Mouse (Mus musculus) hindbrain, embryonic 10.5 days (tissue): ENCODE results near the gene Nrtn. TPM values are rescaled to one million over a fixed set of nuclear protein-coding genes. Genes with fewer than 3 reads are reported as not detected.

Source experiments
- DNase-seq: peaks from one replicate; pipeline ENCODE4 v3.0.0-alpha.2; 2017; ENCODE audit warnings: low spot score
- H3K27ac ChIP-seq: fragments of 300-500 bp; sonication (generic); 2 replicates; pipeline ENCODE4 v1.5.1; 2016; ENCODE audit warnings: mild to moderate bottlenecking, moderate library complexity
- H3K27me3 ChIP-seq: fragments of 300-500 bp; sonication (generic); 2 replicates; pipeline ENCODE4 v1.6.1; 2016; ENCODE audit warnings: mild to moderate bottlenecking; ENCODE audit not compliant: poor library complexity, insufficient read depth, severe bottlenecking
- H3K36me3 ChIP-seq: fragments of 300-500 bp; sonication (generic); 2 replicates; pipeline ENCODE4 v1.6.1; 2016; ENCODE audit warnings: mild to moderate bottlenecking, moderate library complexity
- H3K4me1 ChIP-seq: fragments of 300-500 bp; sonication (generic); replicated peaks from 2 replicates; pipeline ENCODE4 v1.6.1; 2016; ENCODE audit warnings: mild to moderate bottlenecking
- H3K4me3 ChIP-seq: fragments of 300-500 bp; sonication (generic); 2 replicates; pipeline ENCODE4 v1.5.1; 2016; ENCODE audit warnings: mild to moderate bottlenecking, moderate library complexity
- H3K9me3 ChIP-seq: fragments of 300-500 bp; sonication (generic); 2 replicates; pipeline ENCODE4 v1.6.1; 2016; ENCODE audit warnings: mild to moderate bottlenecking, moderate library complexity
- WGBS: fragments of 180-500 bp; shearing (Covaris S2); methylation state at CpG from one replicate; pipeline ENCODE4 v1.1.7; 2016; 5-methylcytosine and 5-hydroxymethylcytosine counted together
- polyA plus RNA-seq: library from polyadenylated mRNA; unstranded; fragments of >200 nt; fragmentation: Nextera tagmentation; extraction: Ambion mirVana; gene quantifications from 2 replicates; pipeline ENCODE4 v1.2.1, GENCODE M21; 2016

The Nrtn gene
- polyA plus RNA-seq, 1 experiment from 2014 or later: 5.1 TPM

GRCm38 (mm10) chr17:56758132-56758531 lies 802 bp upstream of the Nrtn start:
- H3K27me3 ChIP-seq: peaks cover 86% of the 10 kb centered on the region
- 0 out of 2 replicates have a peak overlapping the region, but pooled peaks have one; percentile 73 for H3K27ac ChIP-seq
- peaks cover 4% of the 10 kb centered on the region; the same call in 1 of the 2 replicates for H3K9me3 ChIP-seq
- peaks cover 70% of the 10 kb centered on the region for H3K4me1 ChIP-seq
- 7% methylated on average over 12 of the region's 12 CpGs for WGBS
- no peaks in the 10 kb centered on the region for H3K36me3 ChIP-seq
- H3K4me3 ChIP-seq: peak overlapping the region; percentile 61; the same call in 1 of the 2 replicates
- peak; percentile 61 for DNase-seq

GRCm38 (mm10) chr17:56756703-56757399 lies 479 bp downstream of the Nrtn start:
- Histone ChIP-seq H3K36me3 (no peaks in the 10 kb centered on the region), H3K4me3 (peak overlapping the region; percentile 61), H3K27me3 (peaks cover 99% of the 10 kb centered on the region), H3K4me1 (peaks cover 62% of the 10 kb centered on the region), H3K9me3 (peaks cover 4% of the 10 kb centered on the region; the same call in 1 of the 2 replicates), H3K27ac (peak overlapping the region; percentile 73)
- DNase-seq: no peak
- 1% methylated on average over 51 of the region's 51 CpGs for WGBS

GRCm38 (mm10) chr17:56754271-56755185 lies 2.8 kb downstream of the Nrtn start:
- Histone ChIP-seq H3K4me3 (peak overlapping the region; percentile 16; the same call in 1 of the 2 replicates), H3K4me1 (peaks cover 59% of the 10 kb centered on the region), H3K27ac (no peak overlapping the region), H3K27me3 (peaks cover 99% of the 10 kb centered on the region), H3K9me3 (peaks cover 4% of the 10 kb centered on the region; the same call in 1 of the 2 replicates), H3K36me3 (no peaks in the 10 kb centered on the region)
- DNase-seq: no peak
- 14% methylated on average over 36 of the region's 36 CpGs for WGBS

GRCm38 (mm10) chr17:56753452-56753851 lies 3.9 kb downstream of the Nrtn start:
- Histone ChIP-seq H3K4me3 (no peak overlapping the region), H3K27ac (no peak overlapping the region), H3K36me3 (no peaks in the 10 kb centered on the region), H3K27me3 (peaks cover 88% of the 10 kb centered on the region), H3K4me1 (peaks cover 52% of the 10 kb centered on the region), H3K9me3 (no peaks in the 10 kb centered on the region; the same call in 1 of the 2 replicates)
- 23% methylated on average over 15 of the region's 15 CpGs for WGBS
- no peak for DNase-seq

GRCm38 (mm10) chr17:56751404-56752072 lies 5.8 kb downstream of the Nrtn start:
- Histone ChIP-seq H3K27me3 (peaks cover 69% of the 10 kb centered on the region), H3K4me3 (peak overlapping the region; percentile 41), H3K27ac (peak overlapping the region; percentile 74), H3K9me3 (no peaks in the 10 kb centered on the region), H3K4me1 (peaks cover 33% of the 10 kb centered on the region), H3K36me3 (no peaks in the 10 kb centered on the region)
- peak; percentile 69 for DNase-seq
- 20% methylated on average over 71 of the region's 71 CpGs for WGBS

- DNase-seq: no peak
- Histone ChIP-seq H3K9me3 (no peaks in the 10 kb centered on the region), H3K4me1 (no peaks in the 10 kb centered on the region), H3K36me3 (no peaks in the 10 kb centered on the region), H3K27ac (no peak overlapping the region), H3K4me3 (no peak overlapping the region), H3K27me3 (peaks cover 6% of the 10 kb centered on the region; the same call in 1 of the 2 replicates)
- WGBS: 66% methylated on average over 5 of the region's 5 CpGs
Observed at GRCm38 (mm10) chr17:56744173-56744572, 13.2 kb downstream of the Nrtn start.

GRCm38 (mm10) chr17:56740788-56741160 lies 16.6 kb downstream of the Nrtn start:
- Histone ChIP-seq H3K27ac (no peak overlapping the region), H3K36me3 (no peaks in the 10 kb centered on the region), H3K4me1 (no peaks in the 10 kb centered on the region), H3K4me3 (no peak overlapping the region), H3K27me3 (0 out of 2 replicates have a peak, but pooled peaks cover 11% of the 10 kb centered on the region), H3K9me3 (no peaks in the 10 kb centered on the region)
- WGBS: 78% methylated on average over 17 of the region's 17 CpGs
- DNase-seq: no peak

GRCm38 (mm10) chr17:56740118-56740787 lies 17.1 kb downstream of the Nrtn start:
- DNase-seq: no peak
- WGBS: 86% methylated on average over 17 of the region's 17 CpGs
- peaks cover 12% of the 10 kb centered on the region; the same call in 1 of the 2 replicates for H3K27me3 ChIP-seq
- H3K4me3 ChIP-seq: no peak overlapping the region
- H3K36me3 ChIP-seq: no peaks in the 10 kb centered on the region
- no peaks in the 10 kb centered on the region for H3K9me3 ChIP-seq
- H3K27ac ChIP-seq: no peak overlapping the region
- H3K4me1 ChIP-seq: no peaks in the 10 kb centered on the region

GRCm38 (mm10) chr17:56738221-56738620 lies 19.1 kb downstream of the Nrtn start:
- H3K4me3 ChIP-seq: no peak overlapping the region
- DNase-seq: no peak
- H3K27me3 ChIP-seq: peaks cover 16% of the 10 kb centered on the region
- 0 out of 2 replicates have a peak overlapping the region, but pooled peaks have one; percentile 23 for H3K27ac ChIP-seq
- no peaks in the 10 kb centered on the region for H3K4me1 ChIP-seq
- no peaks in the 10 kb centered on the region for H3K36me3 ChIP-seq
- H3K9me3 ChIP-seq: no peaks in the 10 kb centered on the region
- WGBS: 86% methylated on average over 10 of the region's 10 CpGs

GRCm38 (mm10) chr17:56736534-56736933 lies 20.8 kb downstream of the Nrtn start:
- Histone ChIP-seq H3K4me3 (no peak overlapping the region), H3K36me3 (no peaks in the 10 kb centered on the region), H3K27me3 (peaks cover 13% of the 10 kb centered on the region), H3K27ac (no peak overlapping the region), H3K4me1 (no peaks in the 10 kb centered on the region), H3K9me3 (no peaks in the 10 kb centered on the region)
- DNase-seq: no peak
- WGBS: 47% methylated on average over 8 of the region's 8 CpGs

- Histone ChIP-seq H3K27me3 (peaks cover 5% of the 10 kb centered on the region; the same call in 1 of the 2 replicates), H3K27ac (0 out of 2 replicates have a peak overlapping the region, but pooled peaks have one; percentile 50), H3K4me1 (peaks cover 35% of the 10 kb centered on the region), H3K9me3 (no peaks in the 10 kb centered on the region), H3K4me3 (no peak overlapping the region), H3K36me3 (peaks cover 8% of the 10 kb centered on the region; the same call in 1 of the 2 replicates)
- no peak for DNase-seq
- WGBS: 60% methylated on average over 2 of the region's 2 CpGs
Observed at GRCm38 (mm10) chr17:56729656-56730055, 27.7 kb downstream of the Nrtn start.

GRCm38 (mm10) chr17:56729151-56729550 lies 28.2 kb downstream of the Nrtn start:
- Histone ChIP-seq H3K4me1 (peaks cover 35% of the 10 kb centered on the region), H3K4me3 (no peak overlapping the region), H3K27ac (no peak overlapping the region), H3K27me3 (peaks cover 5% of the 10 kb centered on the region; the same call in 1 of the 2 replicates), H3K36me3 (peaks cover 13% of the 10 kb centered on the region), H3K9me3 (no peaks in the 10 kb centered on the region)
- 59% methylated on average over 6 of the region's 6 CpGs for WGBS
- no peak for DNase-seq
